Mouse (Mus musculus) thymus, postnatal 10 days (tissue): ENCODE results near the gene C1qtnf12.

ENCODE experiments used
- DNase-seq, 2 experiments: peaks; one replicate each; pipeline ENCODE4 v3.0.0; 2021; ENCODE audit warnings: low spot score in 2 of 2

C1qtnf12 gene

GRCm38 (mm10) chr4:155962167-155962971 is at the start of gene C1qtnf12:
TSS of gene C1qtnf12 (plus strand) at chr4:155962318.
- no peak for DNase-seq

DNA sequence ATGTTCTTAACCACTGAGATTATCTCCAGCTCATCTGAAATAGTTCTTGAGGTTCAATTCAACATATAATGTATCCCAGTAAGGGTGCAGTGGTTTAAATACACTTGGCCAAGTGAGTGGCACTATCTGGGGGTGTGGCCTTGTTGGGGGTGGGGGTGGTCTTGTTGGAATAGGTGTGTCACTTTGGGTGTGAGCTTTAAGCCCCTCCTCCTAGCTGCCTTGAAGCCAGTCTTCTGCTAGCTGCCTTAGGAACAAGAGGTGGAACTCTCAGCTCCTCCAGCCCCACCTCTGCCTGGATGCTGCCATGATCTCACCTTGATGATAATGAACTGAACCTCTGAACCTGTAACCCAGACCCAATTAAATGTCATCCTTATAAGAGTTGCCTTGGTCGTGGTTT is 30.1 kb upstream of the C1qtnf12 start:
- DNase-seq = no peak

GRCm38 (mm10) chr4:155943049-155943452 is 19.1 kb upstream of the C1qtnf12 start:
- peak in 1 of 2 experiments; percentile 19 for DNase-seq

GRCm38 (mm10) chr4:155943534-155944249 is 18.4 kb upstream of the C1qtnf12 start, which contains the start of gene Ube2j2:
TSS of gene Ube2j2 (plus strand) at chr4:155943831.
- peak; percentile 83 to 91 for DNase-seq

DNA sequence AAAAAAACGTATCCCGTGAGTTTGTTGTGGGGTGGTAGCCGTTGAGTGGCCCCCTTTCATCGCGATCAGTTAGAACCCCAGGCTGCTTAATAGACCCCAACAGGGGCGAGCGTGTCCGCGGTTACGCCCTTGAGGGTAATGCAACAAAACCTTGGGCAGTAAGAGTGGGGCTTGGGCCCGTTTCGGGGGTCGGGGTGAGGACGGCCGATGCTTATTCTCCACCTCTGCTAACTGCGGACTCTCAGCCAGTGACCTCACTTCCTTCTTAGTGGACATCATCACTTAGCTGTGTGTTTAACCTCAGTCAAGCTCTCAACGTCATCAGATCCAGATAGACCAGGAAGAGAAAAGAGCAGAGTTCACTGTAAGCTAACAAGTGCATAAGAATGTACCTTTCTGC is 17.8 kb upstream of the C1qtnf12 start:
- DNase-seq = no peak

GRCm38 (mm10) chr4:155947094-155947493 is 15.0 kb upstream of the C1qtnf12 start:
- DNase-seq = no peak

- no peak for DNase-seq
These were observed 6.6 kb upstream of the C1qtnf12 start for GRCm38 (mm10) chr4:155955491-155955890.

DNA sequence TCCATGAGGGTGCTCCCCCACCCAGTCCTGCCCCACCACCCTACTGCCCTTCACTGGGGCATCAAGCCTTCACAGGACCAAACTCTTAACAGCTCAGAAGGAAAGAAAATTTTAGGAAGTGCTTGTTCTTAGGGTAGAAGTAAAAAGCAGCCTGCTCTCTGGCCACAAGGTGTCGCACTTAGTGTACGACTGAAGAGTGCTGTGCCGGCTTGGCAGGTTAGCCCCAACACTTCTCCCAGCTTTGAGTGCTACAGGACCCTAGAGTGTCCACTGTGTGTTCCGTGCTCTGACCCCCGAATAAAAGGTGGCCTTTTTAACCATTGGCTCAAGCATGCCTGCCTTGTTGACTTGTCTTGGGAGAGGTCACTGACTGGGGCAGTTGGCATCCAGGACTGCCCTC is 2.8 kb upstream of the C1qtnf12 start:
- peak; percentile 56 to 77 for DNase-seq

DNA sequence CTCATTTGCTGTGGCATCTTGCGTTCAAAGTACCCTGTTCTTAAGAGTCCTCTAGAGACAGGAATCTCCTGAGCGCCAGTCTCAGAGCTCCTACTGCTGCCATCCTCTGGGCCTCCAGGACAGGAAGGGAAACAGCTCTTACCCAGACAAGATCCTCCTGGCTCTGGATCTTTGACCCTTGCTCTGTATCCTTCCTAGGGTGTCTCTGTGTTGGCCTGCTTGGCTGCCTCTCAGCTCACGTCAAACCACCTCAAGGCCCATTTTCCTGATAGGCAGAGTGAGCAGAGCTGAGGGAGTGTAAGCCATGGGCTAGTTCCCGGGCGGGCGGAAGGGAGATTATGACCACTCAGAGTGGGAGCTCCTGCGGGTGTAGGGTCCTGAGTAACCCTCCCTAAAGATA is 988 bp downstream of the C1qtnf12 start:
- no peak for DNase-seq

GRCm38 (mm10) chr4:155964396-155964795 is 2.3 kb downstream of the C1qtnf12 start:
- DNase-seq = no peak

DNA sequence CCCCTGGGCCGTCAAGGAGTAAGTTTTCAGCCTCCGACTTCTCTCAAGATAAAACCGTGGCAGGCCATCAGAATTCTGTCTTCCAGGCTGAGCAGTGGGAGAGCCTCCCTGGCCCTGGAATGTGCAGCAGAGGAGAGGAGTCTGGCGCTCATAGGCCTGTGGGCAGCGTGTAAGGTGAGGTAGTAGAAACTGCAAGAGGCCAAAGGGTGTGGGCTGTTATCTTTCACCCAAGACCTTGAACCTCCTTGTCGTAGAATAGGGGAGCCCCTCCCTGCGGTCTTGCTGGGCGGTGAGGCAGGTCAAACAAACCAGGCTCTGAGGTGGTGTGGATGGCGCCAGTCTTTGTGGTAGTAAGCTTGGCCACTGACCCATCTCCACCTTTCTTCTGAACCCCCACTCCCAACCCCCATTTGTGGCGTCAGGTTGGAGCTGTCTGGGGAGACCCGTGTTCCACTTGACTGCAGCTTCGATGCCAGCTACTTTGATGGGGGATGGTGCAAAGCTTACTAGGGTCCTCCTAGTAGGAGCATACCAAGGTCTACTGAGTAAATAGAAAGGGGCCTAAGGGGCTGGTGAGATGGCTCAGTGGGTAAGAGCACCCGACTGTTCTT is 7.0 kb downstream of the C1qtnf12 start:
- no peak for DNase-seq

GRCm38 (mm10) chr4:155970286-155970685 is 8.2 kb downstream of the C1qtnf12 start:
- no peak for DNase-seq

GRCm38 (mm10) chr4:155972651-155973050 is 10.5 kb downstream of the C1qtnf12 start:
- DNase-seq = no peak

- no peak for DNase-seq
These were observed 11.1 kb downstream of the C1qtnf12 start for GRCm38 (mm10) chr4:155973239-155973638.

GRCm38 (mm10) chr4:155981436-155982082 is 19.4 kb downstream of the C1qtnf12 start:
- no peak for DNase-seq

GRCm38 (mm10) chr4:155983788-155984187 is 21.7 kb downstream of the C1qtnf12 start:
- DNase-seq = no peak

GRCm38 (mm10) chr4:155991211-155991907 is 29.2 kb downstream of the C1qtnf12 start:
- peak in 1 of 2 experiments; percentile 22 for DNase-seq

DNA sequence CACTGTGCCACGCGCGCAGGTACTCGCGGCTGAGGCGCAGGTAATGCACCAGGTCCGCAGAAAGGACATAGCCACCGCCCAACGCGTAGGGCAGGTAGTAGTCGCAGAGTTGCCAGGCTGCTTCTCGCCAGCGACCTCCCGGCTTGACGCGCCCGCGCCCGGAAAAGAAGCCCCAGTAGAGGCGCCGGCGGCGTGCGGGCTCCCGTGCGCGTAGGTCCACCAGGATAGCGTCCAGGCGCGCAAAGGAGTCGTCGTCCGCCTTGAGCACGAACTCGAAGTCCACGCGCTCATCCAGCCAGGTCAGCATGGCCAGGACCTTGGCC is 29.8 kb downstream of the C1qtnf12 start:
- peak in 1 of 2 experiments; percentile 42 for DNase-seq

DNA sequence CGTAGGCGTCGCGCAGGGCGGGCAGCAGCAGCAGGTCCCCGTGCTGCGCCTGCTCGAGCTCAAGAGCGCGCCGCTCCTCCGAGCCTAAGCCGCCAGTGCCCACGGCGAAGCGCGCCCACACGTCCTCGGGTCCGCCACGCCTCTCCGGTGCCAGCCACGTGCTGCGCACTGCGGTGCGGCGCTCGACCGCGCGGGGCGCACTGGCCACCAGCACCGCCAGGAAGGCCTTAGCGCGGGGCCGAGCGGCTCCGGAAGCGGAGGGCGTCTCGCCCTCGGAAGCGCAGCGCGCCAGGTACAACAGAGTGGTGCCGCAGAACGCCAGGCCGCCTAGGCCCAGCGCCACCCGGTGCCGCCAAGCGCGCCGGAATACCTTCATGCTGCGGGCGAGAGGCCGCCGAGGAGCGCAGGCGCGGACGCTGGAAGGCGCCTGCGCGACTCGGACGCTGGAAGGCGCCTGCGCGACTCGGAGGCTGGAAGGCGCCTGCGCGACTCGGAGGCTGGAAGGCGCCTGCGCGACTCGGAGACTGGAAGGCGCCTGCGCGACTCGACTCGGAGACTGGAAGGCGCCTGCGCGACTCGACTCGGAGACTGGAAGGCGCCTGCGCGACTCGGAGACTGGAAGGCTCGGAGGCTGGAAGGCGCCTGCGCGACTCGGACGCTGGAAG is 30.3 kb downstream of the C1qtnf12 start, which contains the start of the genes B3galt6 and Sdf4:
Gene B3galt6, minus strand, starts transcription at position 409 of the 665 bp plus-strand sequence.
Gene Sdf4, plus strand, starts transcription at position 632 of the 665 bp plus-strand sequence.
- peak in 1 of 2 experiments; percentile 77 for DNase-seq

GRCm38 (mm10) chr4:155992906-155993547 is 30.9 kb downstream of the C1qtnf12 start:
- peak; percentile 95 to 96 for DNase-seq
